Mouse (Mus musculus) liver, embryonic 13.5 days (tissue): Measurements from ENCODE around the gene Eml2. TPM values are rescaled to one million over a fixed set of nuclear protein-coding genes. Genes with fewer than 3 reads are reported as not detected.

Source experiments
- ATAC-seq: fragments of 200-750 bp; cut with Nextera tagmentation; 2 replicates; pipeline ENCODE4 v1.8.0; 2017; ENCODE audit warnings: low read depth, mild to moderate bottlenecking, moderate number of reproducible peaks, moderate library complexity
- DNase-seq: peaks from one replicate; pipeline ENCODE4 v3.0.0; 2022
- H3K27ac ChIP-seq: fragments of 300-500 bp; sonication (generic); 2 replicates; pipeline ENCODE4 v1.5.1; 2015; ENCODE audit warnings: moderate library complexity, mild to moderate bottlenecking, inconsistent platforms
- H3K27me3 ChIP-seq: fragments of 300-500 bp; sonication (generic); 2 replicates; pipeline ENCODE4 v1.6.1; 2015; ENCODE audit warnings: mild to moderate bottlenecking, inconsistent platforms
- H3K36me3 ChIP-seq: fragments of 300-500 bp; sonication (generic); 2 replicates; pipeline ENCODE4 v1.6.1; 2015; ENCODE audit warnings: mild to moderate bottlenecking, inconsistent platforms
- H3K4me1 ChIP-seq: fragments of 300-500 bp; sonication (generic); replicated peaks from 2 replicates; pipeline ENCODE4 v1.6.1; 2015; ENCODE audit warnings: inconsistent platforms
- H3K4me2 ChIP-seq: fragments of 300-500 bp; sonication (generic); 2 replicates; pipeline ENCODE4 v1.6.1; 2015; ENCODE audit warnings: inconsistent platforms, mild to moderate bottlenecking, moderate library complexity
- H3K4me3 ChIP-seq: fragments of 300-500 bp; sonication (generic); replicated peaks from 2 replicates; pipeline ENCODE4 v1.5.1; 2015; ENCODE audit warnings: mild to moderate bottlenecking, inconsistent platforms
- H3K9ac ChIP-seq: fragments of 300-500 bp; sonication (generic); 2 replicates; pipeline ENCODE4 v1.6.1; 2015; ENCODE audit warnings: mild to moderate bottlenecking, inconsistent platforms
- H3K9me3 ChIP-seq: fragments of 300-500 bp; sonication (generic); replicated peaks from 2 replicates; pipeline ENCODE4 v1.6.1; 2016; ENCODE audit warnings: inconsistent platforms
- WGBS: fragments of 180-500 bp; shearing (Covaris S2); methylation state at CpG from one replicate; pipeline ENCODE4 v1.1.7; 2015; ENCODE audit not compliant: insufficient replicate concordance; 5-methylcytosine and 5-hydroxymethylcytosine counted together
- microRNA counts: library from miRNA; unstranded; fragments of <30 nt; microRNA quantifications from one replicate; lab custom pipeline; 2016
- microRNA-seq: library from miRNA; unstranded; fragments of <30 nt; microRNA quantifications from one replicate; pipeline ENCODE4, GENCODE M21; 2016
- polyA plus RNA-seq: library from polyadenylated mRNA; unstranded; fragments of >200 nt; fragmentation: Nextera tagmentation; extraction: Ambion mirVana; gene quantifications from 2 replicates; pipeline ENCODE4 v1.2.1, GENCODE M21; 2015

Eml2 gene
- polyA plus RNA-seq, 1 experiment from 2014 or later = 3.6 TPM

- Histone ChIP-seq H3K9ac (peak overlapping the region; percentile 26), H3K4me2 (no peak overlapping the region), H3K4me3 (no peak overlapping the region), H3K27ac (peak overlapping the region; percentile 69), H3K27me3 (no peaks in the 10 kb centered on the region), H3K9me3 (no peaks in the 10 kb centered on the region), H3K4me1 (peaks cover 85% of the 10 kb centered on the region), H3K36me3 (peaks cover 35% of the 10 kb centered on the region)
- 83% methylated on average over 5 of the region's 5 CpGs for WGBS
- DNase-seq (no peak), ATAC-seq (no peak)
Observed at GRCm38 (mm10) chr7:19243858-19244257, 67.6 kb downstream of the Eml2 start.

GRCm38 (mm10) chr7:19245083-19245482 lies 68.9 kb downstream of the Eml2 start:
- Histone ChIP-seq H3K4me1 (peaks cover 74% of the 10 kb centered on the region), H3K27ac (peak overlapping the region; percentile 88), H3K27me3 (no peaks in the 10 kb centered on the region), H3K4me2 (no peak overlapping the region), H3K36me3 (peaks cover 35% of the 10 kb centered on the region), H3K9me3 (no peaks in the 10 kb centered on the region), H3K4me3 (no peak overlapping the region), H3K9ac (peak overlapping the region; percentile 33; the same call in 1 of the 2 replicates)
- ATAC-seq (no peak), DNase-seq (no peak)
- WGBS = 76% methylated on average over 3 of the region's 3 CpGs

GRCm38 (mm10) chr7:19246855-19247254 lies 70.6 kb downstream of the Eml2 start:
- 58% methylated on average over 1 of the region's 1 CpGs for WGBS
- H3K9me3 ChIP-seq = no peaks in the 10 kb centered on the region
- peaks cover 56% of the 10 kb centered on the region for H3K4me1 ChIP-seq
- H3K9ac ChIP-seq = peak overlapping the region; percentile 43; the same call in 1 of the 2 replicates
- peaks cover 28% of the 10 kb centered on the region for H3K36me3 ChIP-seq
- H3K4me2 ChIP-seq = peak overlapping the region; percentile 51
- no peaks in the 10 kb centered on the region for H3K27me3 ChIP-seq
- no peak for DNase-seq
- H3K27ac ChIP-seq = peak overlapping the region; percentile 88
- H3K4me3 ChIP-seq = no peak overlapping the region
- ATAC-seq = peak; percentile 86

GRCm38 (mm10) chr7:19247511-19247910 lies 71.3 kb downstream of the Eml2 start:
- H3K27me3 ChIP-seq = no peaks in the 10 kb centered on the region
- H3K9ac ChIP-seq = peak overlapping the region; percentile 43; the same call in 1 of the 2 replicates
- peak overlapping the region; percentile 51 for H3K4me2 ChIP-seq
- H3K4me3 ChIP-seq = no peak overlapping the region
- whole genome bisulfite sequencing = 82% methylated on average over 2 of the region's 2 CpGs
- no peak for ATAC-seq
- no peaks in the 10 kb centered on the region for H3K9me3 ChIP-seq
- peak; percentile 51 for DNase-seq
- H3K36me3 ChIP-seq = peaks cover 28% of the 10 kb centered on the region
- peaks cover 55% of the 10 kb centered on the region for H3K4me1 ChIP-seq
- H3K27ac ChIP-seq = peak overlapping the region; percentile 88

- WGBS = 73% methylated on average over 4 of the region's 4 CpGs
- Histone ChIP-seq H3K4me3 (no peak overlapping the region), H3K4me1 (peaks cover 32% of the 10 kb centered on the region), H3K36me3 (peaks cover 30% of the 10 kb centered on the region), H3K4me2 (no peak overlapping the region), H3K27ac (no peak overlapping the region), H3K9me3 (no peaks in the 10 kb centered on the region), H3K27me3 (no peaks in the 10 kb centered on the region), H3K9ac (no peak overlapping the region)
- ATAC-seq (no peak), DNase-seq (no peak)
Observed at GRCm38 (mm10) chr7:19252078-19252477, 75.9 kb downstream of the Eml2 start.

GRCm38 (mm10) chr7:19253437-19253836 lies 77.2 kb downstream of the Eml2 start:
- Histone ChIP-seq H3K4me2 (no peak overlapping the region), H3K9ac (no peak overlapping the region), H3K36me3 (peaks cover 35% of the 10 kb centered on the region), H3K27me3 (no peaks in the 10 kb centered on the region), H3K4me1 (peaks cover 38% of the 10 kb centered on the region), H3K4me3 (no peak overlapping the region), H3K9me3 (no peaks in the 10 kb centered on the region), H3K27ac (0 out of 2 replicates have a peak overlapping the region, but pooled peaks have one; percentile 20)
- no peak for ATAC-seq
- no peak for DNase-seq
- 58% methylated on average over 5 of the region's 5 CpGs for WGBS

GRCm38 (mm10) chr7:19255395-19255794 lies 79.2 kb downstream of the Eml2 start:
- Histone ChIP-seq H3K27ac (peak overlapping the region; percentile 15; the same call in 1 of the 2 replicates), H3K4me3 (no peak overlapping the region), H3K9me3 (no peaks in the 10 kb centered on the region), H3K9ac (no peak overlapping the region), H3K4me1 (peaks cover 41% of the 10 kb centered on the region), H3K4me2 (no peak overlapping the region), H3K27me3 (no peaks in the 10 kb centered on the region), H3K36me3 (peaks cover 55% of the 10 kb centered on the region)
- DNase-seq = no peak
- no peak for ATAC-seq
- WGBS = 91% methylated on average over 17 of the region's 17 CpGs

MicroRNAs within 50 kb of the gene (microRNA counts, 519-probe panel; counts per million panel counts)
- 114 counts per million for microRNA mmu-miR-330 (lab: Ali Mortazavi, UCI)

Small RNAs within 50 kb of the gene (microRNA-seq; reads per million reads assigned to microRNA genes)
- gene Mir330 = 212 reads per million, percentile 58 among the genes with 10 or more reads in this experiment

Other genes with a start within 250 kb of the Eml2 start
- not detected in 2 replicates for gene Nanos2, start 189.0 kb upstream of the Eml2 start, polyA plus RNA-seq
- gene Mypop, start 185.2 kb upstream of the Eml2 start, polyA plus RNA-seq = 0.37 and 0.82 TPM in 2 replicates
- gene Irf2bp1, start 172.4 kb upstream of the Eml2 start, polyA plus RNA-seq = 9.2 and 9.3 TPM in 2 replicates
- gene Foxa3, start 152.9 kb upstream of the Eml2 start, polyA plus RNA-seq = 25.6 and 29.4 TPM in 2 replicates
- 15.0 and 17.4 TPM in 2 replicates for gene Sympk, start 152.0 kb upstream of the Eml2 start, polyA plus RNA-seq
- gene Rsph6a, start 121.7 kb upstream of the Eml2 start, polyA plus RNA-seq = not detected in 2 replicates
- 3.2 and 4.2 TPM in 2 replicates for gene Dmwd, start 100.2 kb upstream of the Eml2 start, polyA plus RNA-seq
- gene Dmpk, start 92.6 kb upstream of the Eml2 start, polyA plus RNA-seq = 8.5 and 10.1 TPM in 2 replicates
- gene Six5, start 81.8 kb upstream of the Eml2 start, polyA plus RNA-seq = 0.67 and 0.82 TPM in 2 replicates
- gene Gm4969, start 58.1 kb upstream of the Eml2 start, polyA plus RNA-seq = 0.17 and 0.30 TPM in 2 replicates
- 5.6 and 6.4 TPM in 2 replicates for gene Fbxo46, start 56.6 kb upstream of the Eml2 start, polyA plus RNA-seq
- 4.0 and 4.3 TPM in 2 replicates for gene Qpctl, start 27.1 kb upstream of the Eml2 start, polyA plus RNA-seq
- gene Snrpd2, start 26.7 kb upstream of the Eml2 start, polyA plus RNA-seq = 85.9 and 89.4 TPM in 2 replicates
- 0.17 and 0.28 TPM in 2 replicates for gene Gipr, start 10.3 kb upstream of the Eml2 start, polyA plus RNA-seq
- gene Gpr4, start 36.1 kb downstream of the Eml2 start, polyA plus RNA-seq = 0.31 and 0.48 TPM in 2 replicates
- gene Opa3, start 51.9 kb downstream of the Eml2 start, polyA plus RNA-seq = 17.3 and 18.8 TPM in 2 replicates
- gene Vasp, start 95.4 kb downstream of the Eml2 start, polyA plus RNA-seq = 45.6 and 46.7 TPM in 2 replicates
- gene Ppm1n, start 103.6 kb downstream of the Eml2 start, polyA plus RNA-seq = not detected in 2 replicates
- 4.0 and 4.1 TPM in 2 replicates for gene Rtn2, start 106.2 kb downstream of the Eml2 start, polyA plus RNA-seq
- 0.03 TPM in 1 of 2 replicates, not detected in the other for gene Fosb, start 133.6 kb downstream of the Eml2 start, polyA plus RNA-seq
- 19.1 and 21.0 TPM in 2 replicates for gene Ercc1, start 168.4 kb downstream of the Eml2 start, polyA plus RNA-seq
- gene Cd3eap, start 183.1 kb downstream of the Eml2 start, polyA plus RNA-seq = 15.0 and 16.3 TPM in 2 replicates
- gene Ppp1r13l, start 183.3 kb downstream of the Eml2 start, polyA plus RNA-seq = 1.1 and 1.2 TPM in 2 replicates
- 8.6 and 9.9 TPM in 2 replicates for gene Ercc2, start 205.6 kb downstream of the Eml2 start, polyA plus RNA-seq
- 0.31 and 0.70 TPM in 2 replicates for gene Klc3, start 227.7 kb downstream of the Eml2 start, polyA plus RNA-seq
- 0.82 and 1.6 TPM in 2 replicates for gene Ckm, start 228.4 kb downstream of the Eml2 start, polyA plus RNA-seq